Mouse (Mus musculus): ENCODE results near the gene Vmn1r158. TPM values are rescaled to one million over a fixed set of nuclear protein-coding genes. Genes with fewer than 3 reads are reported as not detected.

Vmn1r158 gene
- polyA plus RNA-seq (2014; fragmentation: Illumina TruSeq; extraction: RNeasy Lipid Tissue Mini Kit (QIAGEN cat#74804); ENCODE audit: low read depth, low replicate concordance) = not detected

GRCm38 (mm10) chr7:22790682-22791081 is at the start of gene Vmn1r158:
Gene Vmn1r158, minus strand, starts transcription at chr7:22790782.

GRCm38 (mm10) chr7:22761397-22761796 is 29.2 kb downstream of the Vmn1r158 start, which contains the start of gene Vmn1r157:
Gene Vmn1r157, plus strand, starts transcription at chr7:22761697.

Other genes with a start within 250 kb of the Vmn1r158 start
- gene Gm4201, start 225.4 kb downstream of the Vmn1r158 start, polyA plus RNA-seq (2014; fragmentation: Illumina TruSeq; extraction: RNeasy Lipid Tissue Mini Kit (QIAGEN cat#74804); ENCODE audit: low read depth, low replicate concordance) = not detected
- gene Gm4565, start 202.7 kb downstream of the Vmn1r158 start, polyA plus RNA-seq (2014; fragmentation: Illumina TruSeq; extraction: RNeasy Lipid Tissue Mini Kit (QIAGEN cat#74804); ENCODE audit: low read depth, low replicate concordance) = 0.60 TPM
- gene Vmn1r155, start 132.8 kb downstream of the Vmn1r158 start, polyA plus RNA-seq (2014; fragmentation: Illumina TruSeq; extraction: RNeasy Lipid Tissue Mini Kit (QIAGEN cat#74804); ENCODE audit: low read depth, low replicate concordance) = not detected
- gene Gm8693, start 98.5 kb downstream of the Vmn1r158 start, polyA plus RNA-seq (2014; fragmentation: Illumina TruSeq; extraction: RNeasy Lipid Tissue Mini Kit (QIAGEN cat#74804); ENCODE audit: low read depth, low replicate concordance) = not detected
- gene Gm4567, start 71.1 kb downstream of the Vmn1r158 start, polyA plus RNA-seq (2014; fragmentation: Illumina TruSeq; extraction: RNeasy Lipid Tissue Mini Kit (QIAGEN cat#74804); ENCODE audit: low read depth, low replicate concordance) = not detected
- not detected for gene Vmn1r157, start 29.1 kb downstream of the Vmn1r158 start, polyA plus RNA-seq (2014; fragmentation: Illumina TruSeq; extraction: RNeasy Lipid Tissue Mini Kit (QIAGEN cat#74804); ENCODE audit: low read depth, low replicate concordance)
- gene Vmn1r159, start 52.8 kb upstream of the Vmn1r158 start, polyA plus RNA-seq (2014; fragmentation: Illumina TruSeq; extraction: RNeasy Lipid Tissue Mini Kit (QIAGEN cat#74804); ENCODE audit: low read depth, low replicate concordance) = not detected
- not detected for gene Vmn1r160, start 80.4 kb upstream of the Vmn1r158 start, polyA plus RNA-seq (2014; fragmentation: Illumina TruSeq; extraction: RNeasy Lipid Tissue Mini Kit (QIAGEN cat#74804); ENCODE audit: low read depth, low replicate concordance)
- not detected for gene Gm4214, start 193.9 kb upstream of the Vmn1r158 start, polyA plus RNA-seq (2014; fragmentation: Illumina TruSeq; extraction: RNeasy Lipid Tissue Mini Kit (QIAGEN cat#74804); ENCODE audit: low read depth, low replicate concordance)
- not detected for gene Gm4216, start 229.1 kb upstream of the Vmn1r158 start, polyA plus RNA-seq (2014; fragmentation: Illumina TruSeq; extraction: RNeasy Lipid Tissue Mini Kit (QIAGEN cat#74804); ENCODE audit: low read depth, low replicate concordance)

Data from testis, adult 10 weeks (tissue).